Mouse (Mus musculus): ENCODE results near the gene Ctnnb1. TPM values are rescaled to one million over a fixed set of nuclear protein-coding genes. Genes with fewer than 3 reads are reported as not detected.
A peak's percentile ranks its signal among the peaks of the same experiment; 100 is the strongest.

Gene Ctnnb1
- total and polyA plus RNA-seq, 2 experiments from 2014 or later = 214 to 857 TPM

DNA sequence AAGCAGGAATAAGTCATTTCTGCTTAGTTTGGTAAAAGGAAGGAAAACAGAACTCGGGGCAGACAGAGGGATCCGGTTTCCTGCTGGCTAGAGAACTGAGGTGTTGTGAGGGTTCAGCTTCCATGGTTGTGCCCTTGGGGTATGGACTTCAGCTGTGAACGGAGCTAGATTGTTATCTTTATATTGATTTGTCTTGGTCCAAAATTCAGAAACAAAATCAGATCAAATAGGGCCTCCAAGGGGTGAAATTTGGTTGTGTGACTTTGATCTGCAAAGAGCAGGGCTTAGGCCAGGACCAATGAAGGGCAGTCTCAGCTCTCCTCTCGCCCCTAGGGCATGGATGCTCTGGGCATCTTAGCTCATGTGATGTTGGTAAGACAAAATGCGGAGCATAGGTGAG, 55.5 kb downstream of the Ctnnb1 start:
- no peak for DNase-seq (ENCODE audit: low spot score)
- ATAC-seq (ENCODE audit: insufficient read depth, low read depth) = no peak
- 79% methylated on average over 5 of the region's 5 CpGs for WGBS
- H3K4me3 ChIP-seq (ENCODE audit: low read depth, low read length) = no peak overlapping the region
- no peak overlapping the region for H3K4me2 ChIP-seq (ENCODE audit: low read depth, low read length)
- H3K36me3 ChIP-seq (replicated peaks; ENCODE audit: control insufficient read depth, insufficient read depth, low read length) = no peaks in the 10 kb centered on the region
- no peak overlapping the region for H3K27ac ChIP-seq (ENCODE audit: low read depth)
- TF ChIP-seq EP300 (IDR thresholded peaks at IDR 0.05; ENCODE audit: low read depth) = no peak
- TF ChIP-seq CTCF (IDR thresholded peaks at IDR 0.05; ENCODE audit: low read depth) = no peak
- H3K9ac ChIP-seq (replicated peaks; ENCODE audit: low read depth, low read length) = no peak overlapping the region
- H3K4me1 ChIP-seq (ENCODE audit: control insufficient read depth, insufficient read depth) = peaks cover 33% of the 10 kb centered on the region
- H3K9me3 ChIP-seq (replicated peaks; ENCODE audit: control insufficient read depth, low read length) = no peaks in the 10 kb centered on the region
- H3K27me3 ChIP-seq (ENCODE audit: control insufficient read depth, insufficient read depth, low read length) = no peaks in the 10 kb centered on the region

DNA sequence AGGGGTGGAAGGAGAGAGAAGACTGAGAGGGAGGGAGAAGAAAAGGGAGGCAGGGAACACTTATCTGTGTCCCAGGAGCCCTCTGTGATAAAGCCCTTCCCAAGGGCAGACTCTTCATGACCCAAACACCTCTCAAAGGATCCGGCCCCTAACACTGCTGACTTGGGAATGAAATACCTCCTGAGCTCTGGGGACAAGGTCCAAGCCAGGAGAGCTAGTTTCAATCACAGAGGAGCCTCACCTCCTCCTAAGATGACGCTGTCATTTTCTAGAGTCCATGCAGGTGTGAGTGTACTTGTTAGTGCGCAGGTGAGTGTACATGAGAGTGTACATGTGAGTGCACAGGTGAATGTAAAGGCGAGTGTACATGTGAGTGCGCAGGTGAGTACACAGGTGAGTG, 56.0 kb downstream of the Ctnnb1 start:
- Histone ChIP-seq H3K4me3 (ENCODE audit: low read depth, low read length) (no peak overlapping the region), H3K27ac (ENCODE audit: low read depth) (no peak overlapping the region), H3K27me3 (ENCODE audit: control insufficient read depth, insufficient read depth, low read length) (no peaks in the 10 kb centered on the region), H3K9me3 (replicated peaks; ENCODE audit: control insufficient read depth, low read length) (no peaks in the 10 kb centered on the region), H3K9ac (replicated peaks; ENCODE audit: low read depth, low read length) (no peak overlapping the region), H3K36me3 (replicated peaks; ENCODE audit: control insufficient read depth, insufficient read depth, low read length) (no peaks in the 10 kb centered on the region), H3K4me1 (ENCODE audit: control insufficient read depth, insufficient read depth) (peaks cover 33% of the 10 kb centered on the region), H3K4me2 (ENCODE audit: low read depth, low read length) (no peak overlapping the region)
- 91% methylated on average over 5 of the region's 5 CpGs for WGBS
- TF ChIP-seq EP300 (IDR thresholded peaks at IDR 0.05; ENCODE audit: low read depth) (no peak), CTCF (IDR thresholded peaks at IDR 0.05; ENCODE audit: low read depth) (no peak)
- ATAC-seq (ENCODE audit: insufficient read depth, low read depth) (no peak), DNase-seq (ENCODE audit: low spot score) (no peak)

DNA sequence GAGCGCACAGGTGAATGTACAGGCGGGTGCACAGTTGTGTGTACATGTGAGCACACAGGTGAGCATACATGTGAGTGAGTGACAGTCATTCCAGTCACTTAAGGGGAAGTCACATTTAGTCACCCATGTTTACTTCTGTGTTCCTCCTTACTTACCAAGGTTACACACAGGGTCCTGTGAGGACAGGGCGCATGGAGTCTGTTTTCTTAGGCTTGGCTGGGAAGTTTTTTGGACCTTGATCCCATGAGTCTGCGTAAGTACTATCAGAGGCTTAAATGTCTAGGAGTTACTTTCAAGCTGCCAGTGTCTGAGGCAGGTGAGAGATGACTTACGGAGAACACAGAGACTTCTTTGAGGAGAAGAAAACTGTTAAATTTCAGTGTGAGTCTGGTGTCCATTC, 56.5 kb downstream of the Ctnnb1 start:
- no peak for ATAC-seq (ENCODE audit: insufficient read depth, low read depth)
- H3K27ac ChIP-seq (ENCODE audit: low read depth) = no peak overlapping the region
- H3K4me2 ChIP-seq (ENCODE audit: low read depth, low read length) = no peak overlapping the region
- H3K36me3 ChIP-seq (replicated peaks; ENCODE audit: control insufficient read depth, insufficient read depth, low read length) = no peaks in the 10 kb centered on the region
- no peak for DNase-seq (ENCODE audit: low spot score)
- 93% methylated on average over 5 of the region's 5 CpGs for WGBS
- H3K4me3 ChIP-seq (ENCODE audit: low read depth, low read length) = no peak overlapping the region
- H3K9ac ChIP-seq (replicated peaks; ENCODE audit: low read depth, low read length) = no peak overlapping the region
- no peaks in the 10 kb centered on the region for H3K9me3 ChIP-seq (replicated peaks; ENCODE audit: control insufficient read depth, low read length)
- H3K4me1 ChIP-seq (ENCODE audit: control insufficient read depth, insufficient read depth) = peaks cover 33% of the 10 kb centered on the region
- no peak for TF ChIP-seq EP300 (IDR thresholded peaks at IDR 0.05; ENCODE audit: low read depth)
- TF ChIP-seq CTCF (IDR thresholded peaks at IDR 0.05; ENCODE audit: low read depth) = no peak
- no peaks in the 10 kb centered on the region for H3K27me3 ChIP-seq (ENCODE audit: control insufficient read depth, insufficient read depth, low read length)

DNA sequence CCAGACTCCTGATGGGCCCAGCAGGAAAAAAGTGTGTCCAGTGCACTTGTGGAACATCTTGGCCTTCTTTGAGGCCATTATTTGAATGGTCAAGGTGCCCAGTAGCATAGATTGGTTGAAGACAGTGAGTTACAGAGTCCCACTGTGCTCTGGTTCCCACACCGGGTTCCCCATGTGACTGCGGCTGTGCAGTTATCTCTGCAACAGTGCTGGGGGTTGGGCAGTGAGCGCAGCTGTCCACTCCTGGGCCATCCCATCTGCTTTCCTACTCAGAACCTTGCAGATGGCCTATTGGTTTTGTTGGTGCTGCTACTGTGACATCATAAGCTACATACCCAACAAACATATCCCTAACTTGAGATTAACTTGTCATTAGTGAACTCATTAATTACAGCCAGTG, 57.2 kb downstream of the Ctnnb1 start:
- ATAC-seq (ENCODE audit: insufficient read depth, low read depth) (no peak), DNase-seq (ENCODE audit: low spot score) (no peak)
- H3K27me3 ChIP-seq (ENCODE audit: control insufficient read depth, insufficient read depth, low read length) = no peaks in the 10 kb centered on the region
- no peak overlapping the region for H3K9ac ChIP-seq (replicated peaks; ENCODE audit: low read depth, low read length)
- no peak overlapping the region for H3K27ac ChIP-seq (ENCODE audit: low read depth)
- no peak overlapping the region for H3K4me2 ChIP-seq (ENCODE audit: low read depth, low read length)
- no peaks in the 10 kb centered on the region for H3K36me3 ChIP-seq (replicated peaks; ENCODE audit: control insufficient read depth, insufficient read depth, low read length)
- H3K9me3 ChIP-seq (replicated peaks; ENCODE audit: control insufficient read depth, low read length) = no peaks in the 10 kb centered on the region
- H3K4me1 ChIP-seq (ENCODE audit: control insufficient read depth, insufficient read depth) = peaks cover 33% of the 10 kb centered on the region
- H3K4me3 ChIP-seq (ENCODE audit: low read depth, low read length) = no peak overlapping the region
- 87% methylated on average over 3 of the region's 3 CpGs for WGBS
- no peak for TF ChIP-seq EP300 (IDR thresholded peaks at IDR 0.05; ENCODE audit: low read depth)
- no peak for TF ChIP-seq CTCF (IDR thresholded peaks at IDR 0.05; ENCODE audit: low read depth)

DNA sequence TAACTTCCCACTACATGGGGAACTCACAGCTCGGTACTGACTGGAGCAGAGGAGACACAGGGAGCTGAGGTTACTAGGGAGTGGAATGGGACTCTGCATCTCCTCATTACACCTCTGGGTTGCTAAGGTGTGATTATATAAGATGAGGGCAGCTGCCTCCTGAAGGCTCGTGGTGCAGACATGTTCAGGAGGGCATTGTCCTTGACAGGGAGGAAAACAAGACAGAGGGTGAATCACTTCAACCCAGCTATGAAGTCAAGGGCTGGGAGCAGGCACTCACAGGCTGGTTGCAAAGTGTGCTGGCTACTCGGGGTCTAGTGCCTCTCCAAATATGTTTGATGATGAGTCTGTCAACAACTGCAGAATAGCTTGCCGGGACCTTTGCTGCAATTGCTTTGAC, 58.0 kb downstream of the Ctnnb1 start:
- no peaks in the 10 kb centered on the region for H3K27me3 ChIP-seq (ENCODE audit: control insufficient read depth, insufficient read depth, low read length)
- peak; percentile 30 for ATAC-seq (ENCODE audit: insufficient read depth, low read depth)
- no peaks in the 10 kb centered on the region for H3K9me3 ChIP-seq (replicated peaks; ENCODE audit: control insufficient read depth, low read length)
- no peaks in the 10 kb centered on the region for H3K36me3 ChIP-seq (replicated peaks; ENCODE audit: control insufficient read depth, insufficient read depth, low read length)
- DNase-seq (ENCODE audit: low spot score) = peak; percentile 63
- 40% methylated on average over 4 of the region's 4 CpGs for WGBS
- TF ChIP-seq EP300 (IDR thresholded peaks at IDR 0.05; ENCODE audit: low read depth) = no peak
- TF ChIP-seq CTCF (IDR thresholded peaks at IDR 0.05; ENCODE audit: low read depth) = no peak
- H3K4me3 ChIP-seq (ENCODE audit: low read depth, low read length) = no peak overlapping the region
- H3K4me2 ChIP-seq (ENCODE audit: low read depth, low read length) = no peak overlapping the region
- peak overlapping the region; percentile 1; the same call in 1 of the 2 replicates for H3K27ac ChIP-seq (ENCODE audit: low read depth)
- H3K9ac ChIP-seq (replicated peaks; ENCODE audit: low read depth, low read length) = no peak overlapping the region
- peaks cover 33% of the 10 kb centered on the region for H3K4me1 ChIP-seq (ENCODE audit: control insufficient read depth, insufficient read depth)

DNA sequence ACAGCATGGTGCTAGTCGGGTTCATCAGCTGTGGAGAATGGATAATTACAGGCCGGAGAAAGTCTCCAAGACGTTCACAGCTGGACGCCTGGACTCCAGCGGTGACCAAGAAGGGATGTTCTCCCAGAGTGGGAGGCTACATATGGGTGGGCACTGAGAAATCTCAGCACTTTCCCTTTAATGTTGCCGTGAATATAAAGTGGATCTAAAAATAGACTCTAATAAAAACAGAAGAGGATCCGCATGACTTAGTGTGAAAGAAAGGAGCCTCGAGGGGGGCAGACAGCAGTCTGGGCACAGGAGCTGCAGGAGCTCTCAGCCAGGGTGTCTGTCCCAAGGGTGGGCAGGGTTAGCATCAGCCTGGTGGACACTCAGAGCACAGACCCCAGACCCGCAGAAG, 59.1 kb downstream of the Ctnnb1 start:
- H3K27ac ChIP-seq (ENCODE audit: low read depth) = peak overlapping the region; percentile 52; the same call in 1 of the 2 replicates
- WGBS = 36% methylated on average over 9 of the region's 9 CpGs
- peak; percentile 45 for ATAC-seq (ENCODE audit: insufficient read depth, low read depth)
- no peaks in the 10 kb centered on the region for H3K36me3 ChIP-seq (replicated peaks; ENCODE audit: control insufficient read depth, insufficient read depth, low read length)
- peaks cover 33% of the 10 kb centered on the region for H3K4me1 ChIP-seq (ENCODE audit: control insufficient read depth, insufficient read depth)
- TF ChIP-seq CTCF (IDR thresholded peaks at IDR 0.05; ENCODE audit: low read depth) (no peak), EP300 (IDR thresholded peaks at IDR 0.05; ENCODE audit: low read depth) (no peak)
- H3K9ac ChIP-seq (replicated peaks; ENCODE audit: low read depth, low read length) = no peak overlapping the region; the same call in 1 of the 2 replicates
- peak overlapping the region; percentile 40; the same call in 1 of the 2 replicates for H3K4me2 ChIP-seq (ENCODE audit: low read depth, low read length)
- DNase-seq (ENCODE audit: low spot score) = peak; percentile 67
- H3K9me3 ChIP-seq (replicated peaks; ENCODE audit: control insufficient read depth, low read length) = no peaks in the 10 kb centered on the region
- H3K4me3 ChIP-seq (ENCODE audit: low read depth, low read length) = no peak overlapping the region
- no peaks in the 10 kb centered on the region for H3K27me3 ChIP-seq (ENCODE audit: control insufficient read depth, insufficient read depth, low read length)

Data from heart, postnatal 0 days (tissue).